Mouse (Mus musculus) brain, embryonic 14.5 days (tissue): ENCODE measurements around the gene Folr2. TPM values are rescaled to one million over a fixed set of nuclear protein-coding genes. Genes with fewer than 3 reads are reported as not detected.

ENCODE experiments used
- DNase-seq: peaks from one replicate; pipeline ENCODE4 v3.0.0-alpha.2; 2011; ENCODE audit warnings: low read depth
- CTCF ChIP-seq: fragments of 200-500 bp; IDR thresholded peaks from 2 replicates; pipeline ENCODE4 v1.5.1; 2012; ENCODE audit warnings: inconsistent platforms, mild to moderate bottlenecking, moderate library complexity, borderline replicate concordance; ENCODE audit not compliant: insufficient read depth, insufficient read length; ENCODE audit errors: extremely low read depth
- POLR2A ChIP-seq: fragments of 200-500 bp; IDR thresholded peaks from 2 replicates; pipeline ENCODE4 v1.6.1; 2012; ENCODE audit warnings: mild to moderate bottlenecking, inconsistent platforms, borderline replicate concordance; ENCODE audit not compliant: poor library complexity, insufficient read depth, insufficient read length, severe bottlenecking; ENCODE audit errors: extremely low read depth
- polyA plus RNA-seq: library from polyadenylated mRNA; depleted of rRNA; stranded (reverse); fragments of >200 nt; gene quantifications from 2 replicates; pipeline ENCODE4 v1.2.3, GENCODE M21; 2012

Gene Folr2
- polyA plus RNA-seq, 1 experiment, result 4.5 TPM

DNA sequence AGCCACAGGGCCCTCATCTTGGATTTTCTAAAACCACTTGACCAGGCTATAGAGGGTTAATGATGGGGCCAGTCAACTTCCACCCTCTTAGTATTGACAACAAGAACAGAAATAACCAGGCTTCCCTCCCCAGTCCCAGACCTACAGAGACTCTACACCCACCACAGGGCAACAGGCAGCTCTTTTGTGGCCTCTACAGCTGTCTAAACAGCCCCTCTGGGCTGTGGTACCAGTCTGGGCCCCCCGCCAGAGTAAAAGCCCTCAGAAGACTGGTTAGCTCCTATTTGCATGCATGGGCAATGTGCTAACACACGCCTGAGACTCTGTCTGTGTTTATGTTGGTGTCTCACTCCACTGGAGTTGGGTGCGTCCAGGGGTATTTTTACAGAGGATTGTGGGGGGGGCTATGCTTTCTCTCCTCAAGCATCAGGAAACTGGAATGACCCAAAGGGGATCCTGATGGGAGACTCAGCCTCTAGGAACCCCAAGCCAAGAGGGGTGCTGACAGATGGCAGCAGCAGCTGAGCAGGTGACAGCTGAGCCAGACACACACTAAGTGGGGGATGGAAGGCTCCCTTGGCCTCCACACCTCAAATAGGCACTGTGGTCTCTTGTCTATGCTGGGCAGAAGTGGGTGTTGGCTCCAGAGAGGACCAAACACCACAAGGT is 22.9 kb downstream of the Folr2 start:
- DNase-seq, result peak; percentile 80
- TF ChIP-seq CTCF (no peak), POLR2A (no peak)

DNA sequence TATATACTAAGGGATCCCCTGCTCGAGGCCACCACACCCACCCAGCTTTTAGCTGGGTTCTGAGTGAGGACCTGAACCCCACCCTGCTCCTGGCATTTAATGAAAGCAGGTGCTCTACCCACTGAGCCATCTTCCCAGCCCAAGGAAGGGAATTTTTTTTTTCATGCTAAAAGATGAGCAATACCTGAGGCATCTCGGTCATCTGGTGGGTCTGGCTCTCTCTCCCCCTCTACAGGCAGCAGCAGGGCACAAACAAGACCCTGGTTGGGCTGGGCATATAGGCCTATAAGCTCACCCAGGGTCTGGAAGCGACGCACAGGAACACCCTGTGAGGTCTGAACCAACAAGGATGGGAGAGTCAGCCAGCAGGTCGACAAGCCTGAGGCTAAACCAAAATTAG is 23.6 kb downstream of the Folr2 start:
- TF ChIP-seq CTCF (peak; percentile 27; the same call in 1 of the 2 replicates), POLR2A (no peak)

DNA sequence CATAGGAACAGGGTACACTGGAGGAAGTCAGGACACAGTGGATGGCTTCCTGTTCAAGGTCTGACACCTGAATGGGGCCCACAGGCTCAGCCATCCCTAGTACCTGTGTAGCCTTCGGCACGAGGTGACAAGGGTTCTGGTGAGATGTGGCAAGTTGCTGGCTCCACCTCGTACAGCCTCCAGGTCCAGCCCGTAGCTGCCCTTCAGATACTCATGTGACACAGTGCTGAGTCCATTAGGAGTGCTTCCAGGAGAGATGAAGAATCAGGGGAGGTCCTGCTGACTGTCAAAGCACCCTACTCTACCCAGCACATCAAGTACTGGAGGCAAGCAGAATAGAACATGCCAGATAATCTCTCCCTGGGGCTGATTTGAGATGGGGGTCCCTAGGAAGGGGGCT is 24.6 kb downstream of the Folr2 start:
- no peak for DNase-seq
- TF ChIP-seq CTCF, result no peak
- no peak for TF ChIP-seq POLR2A

More for the DNA sequence above, 23.6 kb downstream of the Folr2 start:
- DNase-seq, result no peak

DNA sequence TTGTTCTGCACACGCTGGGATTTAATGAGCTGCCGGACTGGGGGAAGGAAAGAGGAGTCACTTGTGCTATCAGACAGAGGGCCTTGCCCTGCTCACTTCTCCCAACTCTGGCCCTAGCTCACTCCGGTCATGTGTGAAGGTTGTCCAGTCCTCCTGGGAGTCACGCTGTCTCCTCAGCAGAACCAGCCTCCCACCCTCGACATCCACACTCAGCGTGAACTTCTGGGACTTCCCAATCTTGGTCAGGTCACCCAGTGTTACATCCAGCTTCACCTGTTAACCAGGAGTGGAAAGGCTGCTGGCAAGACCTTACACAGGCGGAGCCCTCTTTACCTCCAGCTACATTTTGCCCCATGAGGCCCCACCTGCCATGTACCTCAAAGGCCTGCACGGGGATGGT is 25.6 kb downstream of the Folr2 start:
- TF ChIP-seq CTCF (no peak), POLR2A (no peak)
- DNase-seq, result no peak

DNA sequence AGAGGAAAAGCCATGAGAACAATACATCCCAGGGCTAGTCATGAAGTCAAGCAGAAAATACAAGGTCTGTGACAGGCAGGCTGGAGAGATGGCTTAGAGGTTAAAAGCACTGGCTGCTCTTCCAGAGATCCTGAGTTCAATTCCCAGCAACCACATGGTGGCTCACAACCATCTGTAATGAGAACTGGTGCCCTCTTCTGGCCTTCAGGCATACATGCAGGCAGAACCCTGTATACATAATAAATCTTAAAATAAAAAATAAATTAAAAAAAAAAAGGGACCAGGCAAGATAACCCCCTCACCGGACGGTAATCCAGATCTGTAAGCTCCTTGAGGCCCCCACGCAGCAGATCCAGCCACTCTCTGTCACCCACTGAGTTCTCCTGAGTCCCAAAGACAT is 26.6 kb downstream of the Folr2 start:
- no peak for TF ChIP-seq CTCF
- TF ChIP-seq POLR2A, result no peak
- no peak for DNase-seq

DNA sequence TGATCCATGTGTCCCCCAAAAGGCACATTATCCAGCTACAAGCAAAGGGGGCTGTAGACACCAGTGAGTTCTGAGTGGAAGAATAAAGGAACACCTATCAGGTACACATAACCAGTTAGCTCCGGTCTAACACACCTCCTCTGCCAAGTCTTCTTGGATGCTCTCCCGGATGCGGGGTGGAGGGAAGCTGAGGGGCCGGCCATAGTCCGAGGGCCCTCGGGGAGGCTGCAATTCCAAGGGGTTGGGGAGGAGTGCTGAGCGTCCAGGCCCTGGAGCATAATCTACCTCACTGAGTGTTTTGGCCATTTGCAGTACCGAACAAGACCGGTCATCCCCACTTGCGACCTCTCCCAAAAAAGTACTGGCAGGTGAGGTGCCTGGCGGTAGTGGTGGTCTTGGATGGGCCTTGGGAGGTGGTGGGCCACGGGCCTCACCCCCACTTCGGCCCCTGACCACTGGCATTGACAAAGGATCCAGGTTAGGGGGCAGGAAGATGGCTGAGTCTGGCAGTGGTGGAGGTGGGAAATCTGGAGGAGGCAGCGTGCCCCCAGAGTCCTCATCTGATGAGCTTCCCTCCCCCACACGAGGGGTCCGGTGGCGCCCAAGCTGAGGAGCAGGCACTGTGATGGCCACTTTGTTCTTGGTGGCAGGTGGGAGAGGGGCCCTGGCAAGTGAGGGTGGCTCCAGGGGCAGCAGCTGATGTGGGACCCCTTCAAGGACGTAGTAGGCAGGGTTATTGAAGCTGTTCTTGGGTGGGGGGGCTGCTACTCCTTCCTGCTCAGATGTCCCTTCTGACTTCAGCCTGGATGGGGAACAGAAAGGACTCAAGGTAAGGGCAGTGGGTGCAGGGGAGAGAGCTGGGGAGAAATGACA is 33.0 kb downstream of the Folr2 start:
- peak; percentile 45 for DNase-seq

DNA sequence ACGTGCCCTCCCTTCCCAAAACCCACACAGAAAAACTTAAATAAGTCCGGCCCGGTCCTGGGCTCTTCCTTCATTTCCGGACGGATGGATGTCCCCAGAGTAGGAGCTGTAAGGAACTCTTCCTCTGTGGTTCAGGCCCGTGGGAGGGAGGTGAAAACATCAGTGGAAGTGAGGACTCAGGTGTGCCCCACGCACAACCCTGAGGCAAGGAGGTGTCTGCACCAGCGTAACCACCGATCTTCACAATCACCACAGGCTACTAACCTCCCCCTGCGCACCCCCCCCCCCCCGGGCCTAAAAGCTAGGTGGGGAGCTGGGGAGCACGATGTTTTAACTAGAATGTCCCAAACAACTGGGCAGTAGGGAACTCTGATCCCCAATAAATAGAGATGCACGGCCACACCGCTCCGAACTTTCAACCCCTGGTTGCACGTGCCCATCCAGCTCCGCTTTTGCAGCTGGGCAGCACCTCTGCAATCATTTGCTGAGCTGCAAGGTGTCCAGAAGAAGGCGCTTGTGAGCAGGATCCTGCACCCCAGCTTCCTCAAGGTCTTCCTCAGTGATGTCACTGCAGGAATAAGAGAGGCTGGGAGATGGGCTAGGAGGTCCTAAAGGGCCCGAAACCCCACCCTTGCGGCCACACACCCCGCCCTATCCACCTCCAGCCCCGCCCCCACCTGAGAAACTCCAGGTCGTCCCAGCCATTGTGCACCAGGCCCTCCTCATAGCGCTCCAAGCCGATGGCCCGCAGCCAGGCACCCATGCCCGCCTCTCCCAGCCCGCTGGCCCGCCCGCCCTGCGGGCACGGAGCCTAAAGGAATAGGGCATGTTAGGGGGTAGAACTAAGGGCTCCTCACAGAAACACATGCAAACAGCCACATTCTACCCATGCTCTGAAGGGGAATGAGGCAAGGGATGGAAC is 33.9 kb downstream of the Folr2 start:
- peak; percentile 53 for DNase-seq
- TF ChIP-seq POLR2A (no peak), CTCF (peak; percentile 50; the same call in 1 of the 2 replicates)

More for the DNA sequence above, 33.0 kb downstream of the Folr2 start:
- TF ChIP-seq POLR2A (no peak), CTCF (no peak)

DNA sequence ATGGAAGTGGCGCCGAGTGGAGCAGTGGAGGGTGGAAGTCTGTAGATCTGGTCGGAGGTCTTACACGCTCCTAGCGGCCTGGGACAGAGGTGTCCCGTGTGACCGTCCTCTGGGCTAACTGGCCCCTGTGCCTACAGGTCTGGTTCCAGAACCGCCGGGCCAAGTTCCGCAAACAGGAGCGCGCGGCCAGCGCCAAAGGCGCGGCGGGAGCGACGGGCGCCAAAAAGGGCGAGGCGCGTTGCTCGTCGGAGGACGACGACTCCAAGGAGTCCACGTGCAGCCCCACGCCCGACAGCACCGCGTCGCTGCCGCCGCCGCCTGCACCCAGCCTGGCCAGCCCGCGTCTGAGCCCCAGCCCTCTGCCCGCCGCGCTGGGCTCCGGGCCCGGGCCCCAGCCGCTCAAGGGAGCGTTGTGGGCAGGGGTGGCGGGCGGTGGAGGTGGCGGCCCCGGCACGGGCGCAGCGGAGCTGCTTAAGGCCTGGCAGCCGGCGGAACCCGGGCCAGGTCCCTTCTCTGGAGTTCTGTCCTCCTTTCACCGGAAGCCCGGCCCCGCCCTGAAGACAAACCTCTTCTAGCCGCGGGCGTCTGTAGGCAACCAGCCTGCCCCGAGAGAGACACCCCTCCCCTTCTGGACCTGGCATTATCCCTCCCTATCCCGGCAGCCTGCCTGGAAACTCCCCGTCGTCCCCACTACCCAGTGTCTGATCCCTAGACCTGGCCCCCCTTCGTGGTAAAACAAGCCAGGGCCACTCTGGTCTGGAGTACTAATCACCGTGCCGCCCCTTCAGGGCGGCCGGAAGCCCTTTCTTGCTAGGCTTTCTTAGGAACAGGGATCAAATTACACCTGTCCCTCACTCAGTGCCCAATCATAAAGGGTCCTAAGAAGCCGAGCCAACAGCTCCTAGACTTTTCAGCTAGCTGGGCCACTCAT is 35.2 kb downstream of the Folr2 start:
- no peak for TF ChIP-seq POLR2A
- no peak for TF ChIP-seq CTCF
- peak; percentile 78 for DNase-seq

DNA sequence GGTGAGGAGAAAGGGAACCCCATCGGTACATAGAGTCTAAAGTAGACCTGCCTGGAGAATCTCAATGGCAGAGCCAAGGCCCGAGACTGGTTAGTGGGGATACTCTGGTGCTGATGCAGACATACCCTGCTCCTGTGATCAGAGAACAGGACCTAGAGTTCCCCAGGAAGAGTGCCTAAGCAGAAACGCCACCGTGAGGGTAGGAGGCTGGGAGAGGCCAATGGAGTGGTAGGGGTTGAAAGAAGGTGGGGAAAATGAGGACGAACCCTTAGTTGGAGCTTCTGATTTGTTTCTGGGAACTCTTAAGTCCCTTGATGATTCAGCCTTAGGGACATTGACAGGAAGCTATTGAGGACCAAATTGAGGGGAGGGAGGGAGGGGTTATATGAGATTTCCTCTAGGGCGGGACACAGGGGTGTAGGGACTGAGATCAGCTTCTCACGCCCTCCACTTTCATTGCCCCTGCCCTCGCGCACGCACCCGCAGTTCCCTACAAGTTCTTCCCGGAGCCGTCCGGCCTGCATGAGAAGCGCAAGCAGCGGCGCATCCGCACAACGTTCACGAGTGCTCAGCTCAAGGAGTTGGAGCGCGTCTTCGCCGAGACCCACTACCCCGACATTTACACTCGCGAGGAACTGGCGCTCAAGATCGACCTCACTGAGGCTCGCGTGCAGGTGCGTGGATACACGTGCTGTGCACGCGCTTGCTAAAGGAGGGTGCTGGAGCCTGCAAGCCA is 36.5 kb downstream of the Folr2 start:
- DNase-seq, result peak; percentile 51
- TF ChIP-seq CTCF (no peak), POLR2A (no peak)
